24 mouse cellular contexts compared by ENCODE assay signal in the genomic region with DNA sequence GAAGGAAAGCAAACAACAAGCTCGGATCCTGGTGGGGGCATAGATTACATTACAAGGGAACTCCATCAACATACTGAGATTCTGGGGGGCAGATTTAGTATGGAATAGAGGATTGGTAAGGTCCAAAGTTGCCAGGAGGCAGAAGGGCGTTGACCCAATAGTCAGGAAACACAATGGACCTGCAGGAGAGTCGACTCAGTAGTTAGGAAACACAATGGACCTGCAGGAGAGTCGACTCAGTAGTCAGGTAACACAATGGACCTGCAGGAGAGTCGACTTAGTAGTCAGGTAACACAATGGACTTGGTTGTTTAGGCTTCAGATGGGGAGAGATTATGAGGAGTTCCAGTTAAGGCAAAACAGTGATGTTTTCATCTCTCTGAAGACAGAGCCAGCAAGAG.
A peak's percentile ranks its signal among the peaks of the same experiment; 100 is the strongest.
DNase-seq lines count a peak whose midpoint lies in the region; ATAC-seq and TF ChIP-seq lines count a peak whose summit lies in the region.
"Had no signal": no experiment of that assay in that cellular context is flagged by ENCODE, and none has a peak within 500 bp of the region (broad histone marks: within the 10 kb centered on the region; RNA-seq: fewer than 3 reads in every experiment).

No protein-coding gene starts in this region.

- no peak for TF ChIP-seq CTCF in intestine, postnatal 0 days (IDR thresholded peaks at IDR 0.05; ENCODE audit: low read depth)

- no peak overlapping the region for H3K27ac ChIP-seq in midbrain, embryonic 11.5 days (ENCODE audit: low read depth, low read length)
- H3K27ac ChIP-seq in midbrain, embryonic 16.5 days (ENCODE audit: low read length): no peak overlapping the region
- peak overlapping the region; percentile 85 for H3K27ac ChIP-seq in ES-E14 (ENCODE audit: insufficient read depth, low read depth, low read length, poor library complexity, severe bottlenecking)
- no peak overlapping the region for H3K27ac ChIP-seq in intestine, postnatal 0 days (ENCODE audit: low read depth, low read length)
- H3K27ac ChIP-seq: embryonic facial prominence, embryonic 10.5 days; embryonic facial prominence, embryonic 12.5 days; forebrain, embryonic 13.5 days; forebrain, embryonic 15.5 days had no signal

- DNase-seq in midbrain, embryonic 11.5 days (ENCODE audit: low spot score, missing footprints): peak; percentile 39
- DNase-seq in ES-E14 (ENCODE audit: low read depth, low spot score): peak; percentile 63
- peak; percentile 13 for DNase-seq in WW6 (ENCODE audit: low read depth, low spot score)
- DNase-seq in testis, postnatal 14 days (ENCODE audit: low spot score): no peak
- no peak for DNase-seq in left cerebral cortex, postnatal 10 days (ENCODE audit: extremely low spot score in 1 of 2, low spot score in 2 of 2)
- DNase-seq: adrenal gland, adult 8-10 months; adrenal gland, postnatal 14 days; adrenal gland, postnatal 36 days; B cell, adult 2 months; cerebellum, adult 11-12 months; cerebellum, adult 2 months; cerebellum, adult 9-10 months; cerebellum, postnatal 10 days; cerebellum, postnatal 25 days; forebrain, postnatal 0 days had no signal

- no peaks in the 10 kb centered on the region for H3K36me3 ChIP-seq in midbrain, embryonic 11.5 days (ENCODE audit: control insufficient read depth, insufficient read depth, low read length)
- H3K36me3 ChIP-seq in midbrain, embryonic 16.5 days (ENCODE audit: control insufficient read depth, insufficient read depth, low read length): no peaks in the 10 kb centered on the region
- no peaks in the 10 kb centered on the region for H3K36me3 ChIP-seq in ES-E14 (ENCODE audit: control insufficient read depth, insufficient read depth, low read length, poor library complexity, severe bottlenecking)
- no peaks in the 10 kb centered on the region for H3K36me3 ChIP-seq in intestine, postnatal 0 days (ENCODE audit: control insufficient read depth, insufficient read depth)
- H3K36me3 ChIP-seq: embryonic facial prominence, embryonic 10.5 days; embryonic facial prominence, embryonic 12.5 days; forebrain, embryonic 15.5 days had no signal

- no peak for ATAC-seq in midbrain, embryonic 11.5 days (ENCODE audit: low FRiP score)
- no peak for ATAC-seq in midbrain, embryonic 16.5 days
- ATAC-seq in intestine, postnatal 0 days: no peak
- ATAC-seq: activated CD4-positive, CD25-positive, alpha-beta regulatory T cell, adult 4 months; CD4-positive, CD25-positive, alpha-beta regulatory T cell, adult 4 months; forebrain, embryonic 13.5 days; forebrain, embryonic 15.5 days; forebrain, postnatal 0 days had no signal

- H3K4me1 ChIP-seq in midbrain, embryonic 11.5 days (ENCODE audit: control insufficient read depth, insufficient read depth, low read length): no peaks in the 10 kb centered on the region
- H3K4me1 ChIP-seq in midbrain, embryonic 16.5 days (ENCODE audit: control insufficient read depth, insufficient read depth, low read length): no peaks in the 10 kb centered on the region
- H3K4me1 ChIP-seq in ES-E14 (ENCODE audit: control insufficient read depth in 2 of 2, insufficient read depth in 2 of 2, low read length in 2 of 2, poor library complexity in 1 of 2): peaks cover 7 to 13% of the 10 kb centered on the region in 2 experiments
- no peaks in the 10 kb centered on the region for H3K4me1 ChIP-seq in intestine, postnatal 0 days (replicated peaks; ENCODE audit: control insufficient read depth, insufficient read depth, low read length)
- H3K4me1 ChIP-seq: embryonic facial prominence, embryonic 10.5 days; embryonic facial prominence, embryonic 12.5 days; forebrain, embryonic 15.5 days had no signal

- H3K9ac ChIP-seq in midbrain, embryonic 11.5 days (ENCODE audit: low read length): no peak overlapping the region
- H3K9ac ChIP-seq in midbrain, embryonic 16.5 days (ENCODE audit: low read depth, low read length): no peak overlapping the region
- H3K9ac ChIP-seq in ES-E14 (ENCODE audit: insufficient read depth, low read depth, low read length, poor library complexity, severe bottlenecking): no peak overlapping the region
- no peak overlapping the region for H3K9ac ChIP-seq in intestine, postnatal 0 days (ENCODE audit: low read depth, low read length)
- H3K9ac ChIP-seq: embryonic facial prominence, embryonic 12.5 days; forebrain, embryonic 13.5 days; forebrain, embryonic 15.5 days; forebrain, postnatal 0 days had no signal

- no peaks in the 10 kb centered on the region for H3K9me3 ChIP-seq in midbrain, embryonic 11.5 days (ENCODE audit: control insufficient read depth, low read length)
- H3K9me3 ChIP-seq in midbrain, embryonic 16.5 days (replicated peaks; ENCODE audit: control insufficient read depth, low read length, poor library complexity, severe bottlenecking): no peaks in the 10 kb centered on the region
- H3K9me3 ChIP-seq in ES-E14 (ENCODE audit: control insufficient read depth, insufficient read depth, low read depth, low read length): no peaks in the 10 kb centered on the region
- no peaks in the 10 kb centered on the region for H3K9me3 ChIP-seq in intestine, postnatal 0 days (ENCODE audit: control insufficient read depth)
- H3K9me3 ChIP-seq: embryonic facial prominence, embryonic 10.5 days; embryonic facial prominence, embryonic 12.5 days; forebrain, embryonic 13.5 days; forebrain, embryonic 15.5 days had no signal

- no peak overlapping the region for H3K4me3 ChIP-seq in midbrain, embryonic 11.5 days (ENCODE audit: low read depth, low read length)
- H3K4me3 ChIP-seq in midbrain, embryonic 16.5 days (ENCODE audit: low read depth, low read length): no peak overlapping the region
- H3K4me3 ChIP-seq in ES-E14 (ENCODE audit: insufficient read depth in 1 of 2, low read depth in 1 of 2, low read length in 2 of 2, poor library complexity in 1 of 2, severe bottlenecking in 1 of 2): no peak overlapping the region
- H3K4me3 ChIP-seq in intestine, postnatal 0 days (ENCODE audit: low read depth, low read length): no peak overlapping the region
- H3K4me3 ChIP-seq: embryonic facial prominence, embryonic 10.5 days; embryonic facial prominence, embryonic 12.5 days; forebrain, embryonic 13.5 days; forebrain, embryonic 15.5 days had no signal

- intact Hi-C loops in left cerebral cortex, postnatal 10 days (cut with DNase I): no loop called here

- H3K27me3 ChIP-seq in midbrain, embryonic 11.5 days (ENCODE audit: control insufficient read depth, insufficient read depth, low read length): no peaks in the 10 kb centered on the region
- no peaks in the 10 kb centered on the region for H3K27me3 ChIP-seq in midbrain, embryonic 16.5 days (ENCODE audit: control insufficient read depth, insufficient read depth, low read depth, low read length)
- no peaks in the 10 kb centered on the region for H3K27me3 ChIP-seq in intestine, postnatal 0 days (replicated peaks; ENCODE audit: control insufficient read depth, insufficient read depth, low read length)
- H3K27me3 ChIP-seq: CH12.LX; embryonic facial prominence, embryonic 12.5 days; forebrain, embryonic 13.5 days; forebrain, embryonic 15.5 days had no signal

- no peak overlapping the region for H3K4me2 ChIP-seq in midbrain, embryonic 11.5 days
- no peak overlapping the region for H3K4me2 ChIP-seq in midbrain, embryonic 16.5 days (ENCODE audit: low read length)
- no peak overlapping the region for H3K4me2 ChIP-seq in intestine, postnatal 0 days (replicated peaks; ENCODE audit: low read depth)
- H3K4me2 ChIP-seq: embryonic facial prominence, embryonic 12.5 days; forebrain, embryonic 13.5 days; forebrain, embryonic 15.5 days had no signal

- in situ Hi-C loops in ES-E14 (cut with MboI; ENCODE audit: low sequenced_read_pairs in 2 of 2, unreplicated experiment in 2 of 2): no loop called here

- 41% methylated on average over 5 of the region's 5 CpGs for WGBS in midbrain, embryonic 11.5 days
- WGBS in midbrain, embryonic 16.5 days: 31% methylated on average over 5 of the region's 5 CpGs
- WGBS in intestine, postnatal 0 days: 31% methylated on average over 5 of the region's 5 CpGs

TF ChIP-seq in ES-E14, 5 proteins besides CTCF, POLR2A, EP300 and RAD21:
- peak; percentile 50; the same call in 1 of the 2 replicates for TF ChIP-seq CHD2 (IDR thresholded peaks at IDR 0.05; ENCODE audit: low read depth, low read length)
- TF ChIP-seq ZC3H11A (IDR thresholded peaks at IDR 0.05; ENCODE audit: borderline replicate concordance, low read depth, low read length): no peak

Comparison
In these comparisons a context has a peak if more than half of its experiments do, and no peak if none do; other contexts are left out.
1. DNase-seq: peak in midbrain, embryonic 11.5 days (single experiment), ES-E14 (single experiment) and WW6 (single experiment); none in testis, postnatal 14 days (single experiment) and left cerebral cortex, postnatal 10 days (0 of 2).